Mouse (Mus musculus): Measurements from ENCODE around the gene Hnf4a. TPM values are rescaled to one million over a fixed set of nuclear protein-coding genes. Genes with fewer than 3 reads are reported as not detected.

Gene Hnf4a
- polyA plus RNA-seq, 1 experiment = 354 TPM

DNA sequence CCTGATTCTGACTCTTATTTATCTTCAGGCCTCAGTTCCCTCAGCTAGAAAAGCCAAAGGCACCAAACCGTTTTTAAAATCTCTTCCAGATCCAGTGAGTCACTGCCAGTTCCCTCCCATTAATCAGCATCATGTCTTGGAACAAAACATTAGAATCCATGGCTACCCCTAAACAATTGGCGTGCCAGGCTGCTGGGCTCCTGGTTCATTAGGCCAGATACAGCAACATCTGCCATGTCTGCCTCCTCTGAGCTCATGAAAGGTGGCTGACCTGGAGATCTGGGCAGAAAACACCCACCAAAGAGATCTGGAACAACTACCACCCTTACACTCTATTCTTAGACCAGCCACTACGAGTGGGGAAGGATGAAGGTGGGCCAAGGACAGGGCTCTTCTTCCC, 35.5 kb upstream of the Hnf4a start:
- TF ChIP-seq POLR2A (IDR thresholded peaks at IDR 0.05; ENCODE audit: low read depth, low read length) (no peak), CTCF (conservative IDR thresholded peaks at IDR 0.05; ENCODE audit: insufficient read depth, insufficient read length, low read depth, low read length) (no peak)
- peak overlapping the region; percentile 96 for H3K4me3 ChIP-seq (ENCODE audit: insufficient read depth, low read depth, low read length)
- H3K4me1 ChIP-seq (ENCODE audit: control insufficient read depth, insufficient read depth, low read length) = peaks cover 7% of the 10 kb centered on the region; the same call in 1 of the 2 replicates
- DNase-seq = no peak
- H3K27ac ChIP-seq (ENCODE audit: insufficient read depth, low read depth, low read length) = no peak overlapping the region
- H3K27me3 ChIP-seq (replicated peaks; ENCODE audit: control insufficient read depth, insufficient read depth, low read length) = no peaks in the 10 kb centered on the region
- WGBS = 70% methylated on average over 3 of the region's 3 CpGs
- H3K36me3 ChIP-seq (ENCODE audit: control insufficient read depth, insufficient read depth, low read length) = no peaks in the 10 kb centered on the region

DNA sequence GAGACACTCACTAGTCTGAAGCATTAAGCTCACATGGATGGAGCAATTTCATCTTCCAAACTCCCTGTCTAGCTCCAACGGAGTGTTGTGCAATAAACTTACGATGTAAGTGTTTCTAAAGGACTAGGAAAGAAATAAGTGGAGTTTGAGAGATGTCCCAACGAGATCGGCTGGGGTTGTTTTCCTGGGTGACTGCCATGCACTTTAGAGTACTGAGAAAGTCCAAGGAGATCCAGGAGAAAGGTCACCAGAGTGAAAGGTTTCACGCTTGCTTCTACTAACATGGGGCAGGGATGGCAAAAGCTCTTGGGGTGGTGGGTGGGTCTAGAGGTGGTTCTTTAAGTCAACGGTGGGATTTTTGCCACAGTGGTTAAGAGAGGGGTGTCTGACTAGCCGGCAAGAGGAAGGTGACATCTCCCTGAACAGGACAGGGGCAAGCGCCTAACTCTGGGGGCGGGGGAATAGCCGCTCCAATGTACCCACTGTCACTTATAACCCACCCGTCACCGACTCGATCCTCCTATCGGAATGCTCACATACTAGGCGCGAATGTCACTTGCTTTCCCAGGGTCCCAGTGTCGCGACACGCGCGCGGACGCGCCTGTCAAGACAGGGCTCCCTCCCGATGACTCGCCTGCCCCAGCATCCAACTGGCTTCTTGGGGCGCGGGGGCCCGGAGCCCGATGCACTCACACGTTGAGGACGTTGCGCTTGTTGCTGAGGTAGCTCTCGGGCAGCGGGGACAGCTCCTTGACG, 34.7 kb upstream of the Hnf4a start:
- WGBS = 1% methylated on average over 36 of the region's 36 CpGs
- TF ChIP-seq POLR2A (IDR thresholded peaks at IDR 0.05; ENCODE audit: low read depth, low read length) = no peak
- no peak for TF ChIP-seq CTCF (conservative IDR thresholded peaks at IDR 0.05; ENCODE audit: insufficient read depth, insufficient read length, low read depth, low read length)
- Histone ChIP-seq H3K4me1 (ENCODE audit: control insufficient read depth, insufficient read depth, low read length) (peaks cover 7% of the 10 kb centered on the region; the same call in 1 of the 2 replicates), H3K27ac (ENCODE audit: insufficient read depth, low read depth, low read length) (peak overlapping the region; percentile 81), H3K36me3 (ENCODE audit: control insufficient read depth, insufficient read depth, low read length) (no peaks in the 10 kb centered on the region), H3K27me3 (replicated peaks; ENCODE audit: control insufficient read depth, insufficient read depth, low read length) (no peaks in the 10 kb centered on the region), H3K4me3 (ENCODE audit: insufficient read depth, low read depth, low read length) (peak overlapping the region; percentile 96)
- DNase-seq = peak; percentile 71

DNA sequence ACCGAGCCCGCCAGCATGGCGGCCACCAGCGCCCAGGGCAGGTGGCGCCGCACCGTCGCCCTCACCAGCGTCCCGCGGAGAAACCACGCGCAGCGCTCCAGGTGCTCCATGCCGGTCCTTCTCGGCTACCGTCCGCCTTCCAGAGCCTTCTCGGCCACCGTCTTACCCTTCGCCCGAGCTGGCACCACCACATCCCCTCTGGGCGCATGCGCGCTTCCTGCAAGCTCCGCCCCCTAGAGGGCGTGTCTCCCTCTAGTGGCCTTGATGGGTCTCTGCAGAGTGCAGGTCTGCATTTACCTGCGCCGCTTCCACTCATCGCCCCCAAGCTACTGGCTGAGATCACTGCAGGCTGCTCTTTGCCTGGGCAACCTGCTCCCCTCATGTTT, 34.1 kb upstream of the Hnf4a start, which contains the start of gene Fitm2:
Gene Fitm2, minus strand, starts transcription at position 164 of the 386 bp plus-strand sequence.
- no peaks in the 10 kb centered on the region for H3K27me3 ChIP-seq (replicated peaks; ENCODE audit: control insufficient read depth, insufficient read depth, low read length)
- under 1% methylated on average over 30 of the region's 30 CpGs for WGBS
- peak within 1 kb of the TSS; percentile 96 for H3K4me3 ChIP-seq (ENCODE audit: insufficient read depth, low read depth, low read length)
- peaks cover 7% of the 10 kb centered on the region; the same call in 1 of the 2 replicates for H3K4me1 ChIP-seq (ENCODE audit: control insufficient read depth, insufficient read depth, low read length)
- peak within 1 kb of the TSS; percentile 81 for H3K27ac ChIP-seq (ENCODE audit: insufficient read depth, low read depth, low read length)
- H3K36me3 ChIP-seq (ENCODE audit: control insufficient read depth, insufficient read depth, low read length) = no peaks in the 10 kb centered on the region
- DNase-seq = peak; percentile 98
- TF ChIP-seq CTCF (conservative IDR thresholded peaks at IDR 0.05; ENCODE audit: insufficient read depth, insufficient read length, low read depth, low read length) = peak; percentile 98; the same call in 1 of the 2 replicates
- TF ChIP-seq POLR2A (IDR thresholded peaks at IDR 0.05; ENCODE audit: low read depth, low read length) = peak; percentile 52

DNA sequence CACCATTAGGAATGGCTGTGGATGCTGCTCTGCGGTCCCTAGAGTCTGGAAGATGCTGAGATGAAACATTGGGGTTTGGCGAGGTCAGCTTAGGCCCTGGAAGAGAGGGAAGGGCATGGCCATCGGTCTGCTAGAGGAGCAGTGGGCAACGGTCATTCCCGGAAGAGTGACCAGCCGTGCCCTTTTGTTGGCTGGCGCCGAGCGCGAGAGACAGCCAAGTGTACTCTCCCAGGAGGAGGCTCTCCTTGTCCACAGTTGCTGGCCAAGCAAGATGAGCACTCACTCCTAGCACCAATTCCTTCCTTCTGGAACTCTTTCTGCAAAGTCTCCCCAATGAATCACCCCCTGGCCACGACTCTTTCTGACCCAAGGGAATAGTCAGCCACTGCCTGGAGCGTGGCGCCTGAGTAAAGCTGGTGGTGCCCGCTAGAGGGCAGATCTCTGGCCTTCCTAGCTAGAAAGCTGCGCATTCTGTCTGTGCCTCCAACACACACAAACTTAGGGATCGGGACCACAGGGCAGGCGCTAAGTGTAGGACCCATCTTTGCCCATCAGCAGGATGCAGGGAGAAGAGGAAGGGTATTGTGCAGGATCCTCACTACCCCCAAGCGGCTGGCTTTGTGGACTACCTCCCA, 26.3 kb upstream of the Hnf4a start:
- WGBS = 47% methylated on average over 18 of the region's 18 CpGs
- no peak overlapping the region for H3K4me3 ChIP-seq (ENCODE audit: insufficient read depth, low read depth, low read length)
- H3K27me3 ChIP-seq (replicated peaks; ENCODE audit: control insufficient read depth, insufficient read depth, low read length) = no peaks in the 10 kb centered on the region
- TF ChIP-seq CTCF (conservative IDR thresholded peaks at IDR 0.05; ENCODE audit: insufficient read depth, insufficient read length, low read depth, low read length) = peak; percentile 45
- TF ChIP-seq POLR2A (IDR thresholded peaks at IDR 0.05; ENCODE audit: low read depth, low read length) = no peak
- H3K27ac ChIP-seq (ENCODE audit: insufficient read depth, low read depth, low read length) = no peak overlapping the region
- 0 out of 2 replicates have a peak, but pooled peaks cover 4% of the 10 kb centered on the region for H3K4me1 ChIP-seq (ENCODE audit: control insufficient read depth, insufficient read depth, low read length)
- H3K36me3 ChIP-seq (ENCODE audit: control insufficient read depth, insufficient read depth, low read length) = no peaks in the 10 kb centered on the region
- peak; percentile 62 for DNase-seq

DNA sequence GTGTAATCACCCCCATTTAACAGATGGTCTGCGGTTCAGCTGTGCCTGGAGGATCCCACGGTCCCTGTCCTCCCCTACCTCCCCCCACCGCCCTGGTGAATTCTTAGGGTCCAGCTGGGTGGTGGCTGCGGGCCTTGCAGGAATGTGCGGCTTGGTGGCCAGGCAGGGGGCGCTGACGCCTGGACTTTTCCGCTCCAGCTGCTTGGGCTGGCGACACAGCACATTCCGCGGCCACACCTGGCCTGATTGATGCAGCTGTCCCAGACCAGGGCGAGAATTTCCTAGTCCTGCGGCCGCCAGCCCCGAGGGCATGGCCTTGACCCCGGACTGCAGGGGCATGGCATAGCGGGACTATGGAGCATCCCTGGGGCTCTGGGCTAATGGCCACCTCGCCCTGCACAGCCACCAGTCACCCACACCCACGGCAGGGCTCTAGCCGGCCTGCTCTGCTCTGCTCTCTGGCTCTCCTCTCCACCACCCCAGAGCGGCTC, 25.0 kb upstream of the Hnf4a start:
- 0 out of 2 replicates have a peak, but pooled peaks cover 4% of the 10 kb centered on the region for H3K4me1 ChIP-seq (ENCODE audit: control insufficient read depth, insufficient read depth, low read length)
- no peaks in the 10 kb centered on the region for H3K36me3 ChIP-seq (ENCODE audit: control insufficient read depth, insufficient read depth, low read length)
- no peaks in the 10 kb centered on the region for H3K27me3 ChIP-seq (replicated peaks; ENCODE audit: control insufficient read depth, insufficient read depth, low read length)
- under 1% methylated on average over 20 of the region's 21 CpGs for WGBS
- no peak overlapping the region for H3K4me3 ChIP-seq (ENCODE audit: insufficient read depth, low read depth, low read length)
- peak; percentile 53 for DNase-seq
- H3K27ac ChIP-seq (ENCODE audit: insufficient read depth, low read depth, low read length) = no peak overlapping the region
- TF ChIP-seq CTCF (conservative IDR thresholded peaks at IDR 0.05; ENCODE audit: insufficient read depth, insufficient read length, low read depth, low read length) (no peak), POLR2A (IDR thresholded peaks at IDR 0.05; ENCODE audit: low read depth, low read length) (no peak)

DNA sequence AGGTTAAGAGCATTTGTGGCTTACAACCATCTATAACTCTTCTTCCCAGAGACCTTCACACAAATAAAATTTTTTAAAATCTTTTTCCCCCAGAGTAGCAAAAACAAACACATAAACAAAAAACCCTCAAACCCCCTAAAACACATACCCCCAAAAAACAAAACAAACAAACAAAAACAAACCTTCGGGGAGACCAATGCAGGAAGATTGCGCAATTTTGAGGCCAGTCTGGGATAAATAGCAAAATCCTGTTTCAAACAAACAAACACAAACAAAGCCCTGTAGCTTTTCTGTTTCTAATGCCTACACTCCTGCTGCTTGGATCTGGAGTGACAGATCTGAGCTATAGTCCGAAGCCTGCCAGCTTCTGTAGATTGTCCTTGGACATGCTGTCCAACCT, 19.2 kb upstream of the Hnf4a start:
- 86% methylated on average over 3 of the region's 3 CpGs for WGBS
- DNase-seq = no peak
- Histone ChIP-seq H3K4me3 (ENCODE audit: insufficient read depth, low read depth, low read length) (no peak overlapping the region), H3K4me1 (ENCODE audit: control insufficient read depth, insufficient read depth, low read length) (no peaks in the 10 kb centered on the region), H3K27ac (ENCODE audit: insufficient read depth, low read depth, low read length) (no peak overlapping the region), H3K27me3 (replicated peaks; ENCODE audit: control insufficient read depth, insufficient read depth, low read length) (no peaks in the 10 kb centered on the region), H3K36me3 (ENCODE audit: control insufficient read depth, insufficient read depth, low read length) (no peaks in the 10 kb centered on the region)
- TF ChIP-seq CTCF (conservative IDR thresholded peaks at IDR 0.05; ENCODE audit: insufficient read depth, insufficient read length, low read depth, low read length) (no peak), POLR2A (IDR thresholded peaks at IDR 0.05; ENCODE audit: low read depth, low read length) (no peak)

Measured in kidney, adult 2 months (tissue).